Mouse (Mus musculus) thymus, postnatal 36 days (tissue): ENCODE measurements at regions not wholly inside any gene's neighbourhood (a gene's known extent, or its start where the extent isn't known, plus 50 kb on each side); places are given as distances from the start of the nearest gene placed in this dataset.

Source experiments
- DNase-seq, 2 experiments: peaks; one replicate each; pipeline ENCODE4 v3.0.0; 2022; ENCODE audit warnings: mixed read lengths in 2 of 2

DNA sequence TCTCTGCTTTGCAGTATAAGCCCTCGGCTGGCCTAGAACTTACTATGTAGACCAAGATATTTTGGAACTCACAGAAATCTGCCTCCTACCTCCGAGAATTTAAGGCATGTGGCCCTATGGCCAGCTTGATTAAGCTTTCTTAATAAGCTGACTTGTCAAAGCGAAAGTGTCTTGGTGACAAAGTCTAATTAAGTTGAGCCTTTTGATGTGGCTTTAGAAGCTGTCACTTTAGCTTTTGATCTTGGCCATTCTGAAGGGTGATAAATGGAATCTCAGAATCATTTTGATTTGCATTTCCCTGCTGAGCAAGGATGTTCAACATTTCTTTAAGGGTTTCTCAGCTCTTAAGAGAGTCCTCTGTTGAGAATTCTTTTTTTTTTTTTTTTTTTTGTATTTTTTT, 67.6 kb upstream of the Tdrd3 start:
- DNase-seq: no peak

DNA sequence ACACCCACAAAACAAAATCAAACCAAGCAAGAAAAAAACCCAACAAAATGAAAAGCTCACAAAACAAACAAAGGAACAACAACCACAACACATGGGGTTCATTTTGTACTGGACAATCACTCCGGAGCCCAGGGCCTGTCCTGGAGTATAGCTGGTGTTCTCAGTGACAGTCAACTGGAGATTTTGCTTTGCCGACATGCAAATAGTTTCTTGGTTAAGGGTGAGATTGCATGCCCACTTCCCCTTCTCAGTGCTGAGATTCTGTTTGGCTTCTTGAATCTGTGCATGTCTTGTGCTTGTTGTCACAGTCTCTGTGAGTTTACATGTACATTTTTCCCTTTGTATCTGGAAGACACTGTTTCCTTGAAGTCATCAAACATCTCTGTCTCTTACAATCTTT, 50.6 kb upstream of the Tdrd3 start:
- no peak for DNase-seq
